Mouse (Mus musculus): ENCODE data around the gene Xrcc4. TPM values are rescaled to one million over a fixed set of nuclear protein-coding genes. Genes with fewer than 3 reads are reported as not detected.

Xrcc4 gene
- 0.40 and 0.67 TPM in 2 replicates for polyA plus RNA-seq (2012; rRNA removed)

DNA sequence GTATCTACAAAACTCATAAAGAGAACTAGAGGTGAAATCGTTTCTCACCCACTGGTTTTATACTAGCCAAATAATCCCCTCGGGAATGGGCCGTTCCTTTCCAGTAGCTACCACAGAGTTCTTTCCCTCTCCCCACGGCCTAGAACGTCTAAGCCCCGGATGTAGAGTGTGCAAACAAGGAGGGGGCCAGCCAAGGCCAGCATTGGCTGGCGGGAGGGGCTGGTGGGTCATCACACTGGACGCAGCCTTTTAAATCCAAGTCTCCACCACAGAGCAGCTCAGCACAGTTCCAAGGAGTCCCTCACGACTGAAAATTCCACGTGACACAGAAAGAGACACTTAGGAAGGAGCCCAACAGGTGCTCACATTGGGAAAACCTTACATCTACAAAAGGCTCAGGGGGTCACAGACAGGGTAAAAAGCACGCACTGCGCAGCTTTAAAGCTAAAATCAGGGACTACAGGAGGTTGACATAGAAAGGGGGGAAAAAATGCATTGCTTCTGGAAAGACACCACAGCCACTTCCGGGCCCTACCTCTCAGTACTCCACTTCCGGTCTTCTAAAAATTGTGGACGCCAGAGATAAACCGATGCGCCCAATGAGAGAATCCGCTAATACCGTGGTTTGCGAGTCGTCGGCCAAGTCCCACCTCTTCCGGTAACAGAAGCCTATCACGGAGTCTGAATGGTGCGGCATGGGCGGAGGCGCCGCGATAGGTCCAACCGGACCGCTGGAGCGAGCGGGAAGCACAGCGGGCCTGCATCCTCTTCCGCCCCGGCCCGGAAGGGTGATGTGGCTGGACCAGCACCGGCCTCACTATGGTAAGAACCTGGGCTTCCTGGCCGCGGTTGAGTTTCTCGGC, at the start of gene Xrcc4, which contains the start of gene Tmem167:
TSS of gene Xrcc4 (minus strand) at position 647 of the 863 bp plus-strand sequence.
TSS of gene Tmem167 (plus strand) at position 162 of the 863 bp plus-strand sequence.

DNA sequence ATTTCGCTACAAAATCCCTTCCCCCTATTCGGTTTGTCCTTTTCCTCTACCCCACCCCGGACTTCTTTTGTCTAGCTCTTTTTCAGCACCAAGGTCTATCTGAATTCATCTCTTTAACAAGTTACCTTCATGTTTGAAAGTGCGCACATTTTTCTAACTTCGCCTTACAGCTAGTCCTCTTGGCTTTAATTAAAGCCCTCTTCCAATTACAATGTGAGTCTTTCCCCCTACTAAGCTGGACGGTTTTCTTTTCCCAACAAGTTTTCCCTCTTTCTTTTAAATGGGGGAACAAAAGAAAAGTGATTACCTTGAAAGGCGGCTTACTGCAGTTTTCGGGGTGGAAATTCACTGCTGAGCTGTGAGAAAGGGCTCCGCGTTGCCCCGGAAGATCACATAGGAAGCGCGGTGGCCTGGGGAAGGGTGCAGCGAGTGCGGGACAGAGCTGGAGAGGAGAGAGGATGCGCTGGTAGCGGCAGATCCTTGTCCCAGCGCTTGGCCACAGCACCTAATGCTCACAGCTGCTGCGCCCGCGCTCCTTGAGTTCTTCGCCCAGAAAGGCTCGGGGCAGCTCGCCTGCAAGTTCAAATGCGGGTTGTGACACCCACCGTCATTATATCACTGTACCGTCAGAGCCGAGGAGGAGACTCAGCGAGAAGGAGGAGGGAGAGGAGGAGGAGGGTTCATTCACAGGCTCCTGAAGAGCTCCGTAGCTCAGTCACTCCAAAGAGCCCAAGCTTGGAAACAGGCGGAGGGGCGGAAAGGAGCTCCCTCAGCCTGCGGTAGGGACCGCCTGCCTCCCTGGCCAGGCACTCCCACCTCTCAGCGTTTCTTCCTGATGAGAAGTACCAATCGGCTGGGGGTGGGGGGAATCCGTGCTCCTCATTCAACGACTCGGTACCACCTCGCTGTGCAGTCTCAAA, 347.4 kb downstream of the Xrcc4 start, which contains the start of gene Vcan:
TSS of gene Vcan (minus strand) at position 744 of the 920 bp plus-strand sequence.

Other genes with a start within 250 kb of the Xrcc4 start
- gene Tmem167, start 485 bp downstream of the Xrcc4 start, polyA plus RNA-seq (2012; rRNA removed): 1.4 and 1.7 TPM in 2 replicates